Mouse (Mus musculus) gastrocnemius, postnatal 14 days (tissue): ENCODE data around the gene Spsb1. TPM values are rescaled to one million over a fixed set of nuclear protein-coding genes. Genes with fewer than 3 reads are reported as not detected.
A peak's percentile ranks its signal among the peaks of the same experiment; 100 is the strongest.

ENCODE experiments used
- DNase-seq: peaks from one replicate; pipeline ENCODE4 v3.0.0; 2021; ENCODE audit warnings: mixed read lengths
- intact Hi-C: fragments of 180-260 bp; cut with DNase I; formaldehyde crosslinking; loops from one replicate; pipeline ENCODE4 v1.15.1; 2025; ENCODE audit warnings: low total_unique reads
- total RNA-seq, 2 experiments: library from RNA; stranded (reverse); gene quantifications; 2 replicates each; pipeline ENCODE4 v1.2.3; 2021

The Spsb1 gene
- total RNA-seq, 2 experiments from 2014 or later: 12.9 to 20.1 TPM

GRCm38 (mm10) chr4:149988301-149988700 lies 33.5 kb upstream of the Spsb1 start:
- no peak for DNase-seq
- intact Hi-C loops: no loop called here

GRCm38 (mm10) chr4:149986671-149987417 lies 32.0 kb upstream of the Spsb1 start:
- intact Hi-C loops: no loop called here

GRCm38 (mm10) chr4:149983921-149984645 lies 29.2 kb upstream of the Spsb1 start:
- DNase-seq: no peak
- intact Hi-C loops: no loop called here

More at GRCm38 (mm10) chr4:149986671-149987417, 32.0 kb upstream of the Spsb1 start:
- no peak for DNase-seq

DNA sequence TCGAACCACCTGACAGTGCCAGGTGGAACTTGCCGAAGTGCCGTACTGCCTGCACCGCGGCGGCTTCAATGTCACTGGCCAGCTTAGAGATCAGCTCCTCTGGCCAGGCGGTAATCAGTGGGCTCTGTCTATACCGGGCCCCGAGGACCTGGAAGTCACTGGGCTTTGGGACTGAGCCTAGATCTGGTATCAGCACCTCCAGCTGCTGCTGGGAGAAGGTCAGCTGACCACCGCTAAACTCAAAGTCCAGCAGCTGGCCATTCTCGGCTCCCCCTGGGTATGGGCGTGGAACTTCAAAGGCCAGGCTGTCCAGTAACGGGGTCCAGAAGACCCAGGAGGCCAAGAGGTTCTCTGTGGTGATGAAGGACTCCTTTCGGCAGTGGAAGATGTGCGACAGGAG lies 27.3 kb upstream of the Spsb1 start:
- intact Hi-C loops: no loop called here
- no peak for DNase-seq

- intact Hi-C loops: no loop called here
- peak; percentile 64 for DNase-seq
These were observed 25.0 kb upstream of the Spsb1 start for GRCm38 (mm10) chr4:149979819-149980308.

DNA sequence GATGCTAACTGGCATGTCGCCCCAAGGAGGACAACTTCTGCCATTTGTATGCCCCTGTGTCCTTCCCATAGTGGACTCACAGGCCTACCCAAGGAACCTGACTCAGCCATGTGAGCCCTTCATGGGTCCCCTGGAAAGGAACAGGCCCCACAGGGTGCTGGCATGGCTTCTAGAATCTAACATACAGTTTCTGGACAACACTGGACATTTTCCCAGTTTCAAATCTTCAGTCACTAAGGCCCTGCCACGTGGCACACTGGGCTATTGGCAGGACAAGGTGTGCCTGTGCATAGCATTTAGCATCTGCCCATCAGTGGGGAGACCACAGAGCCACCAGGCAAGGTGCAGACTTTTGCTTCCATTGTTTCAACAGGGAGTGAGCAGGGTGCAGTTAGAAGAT lies 24.0 kb upstream of the Spsb1 start:
- intact Hi-C loops: no loop called here
- no peak for DNase-seq

GRCm38 (mm10) chr4:149977801-149978544 lies 23.1 kb upstream of the Spsb1 start:
- DNase-seq: no peak
- intact Hi-C loops: no loop called here

GRCm38 (mm10) chr4:149977181-149977580 lies 22.3 kb upstream of the Spsb1 start:
- intact Hi-C loops: no loop called here

DNA sequence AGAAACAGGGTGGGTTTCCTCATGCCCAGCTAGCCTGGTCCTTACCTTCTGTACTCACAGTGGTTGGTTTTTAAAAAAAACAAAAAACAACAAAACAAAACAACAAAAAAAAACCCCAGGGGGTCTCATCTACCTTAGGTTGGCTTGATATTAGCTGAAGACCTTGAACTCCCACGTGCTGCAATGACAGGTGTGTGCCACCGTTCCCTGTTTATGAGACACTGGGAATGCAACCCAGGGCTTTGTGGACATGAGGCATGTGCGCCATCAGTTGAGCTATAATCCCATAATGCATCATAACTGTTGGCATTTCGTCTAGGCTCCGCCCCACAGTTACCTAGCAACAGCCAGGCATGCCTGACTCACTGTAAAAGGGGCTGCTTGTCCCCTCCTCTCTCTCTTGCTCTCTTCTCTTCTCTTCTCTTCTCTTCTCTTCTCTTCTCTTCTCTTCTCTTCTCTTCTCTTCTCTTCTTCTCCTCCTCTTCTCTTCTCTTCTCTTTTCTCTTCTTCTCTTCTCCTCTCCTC lies 20.9 kb upstream of the Spsb1 start:
- intact Hi-C loops: no loop called here
- DNase-seq: no peak

More at GRCm38 (mm10) chr4:149977181-149977580, 22.3 kb upstream of the Spsb1 start:
- DNase-seq: no peak

DNA sequence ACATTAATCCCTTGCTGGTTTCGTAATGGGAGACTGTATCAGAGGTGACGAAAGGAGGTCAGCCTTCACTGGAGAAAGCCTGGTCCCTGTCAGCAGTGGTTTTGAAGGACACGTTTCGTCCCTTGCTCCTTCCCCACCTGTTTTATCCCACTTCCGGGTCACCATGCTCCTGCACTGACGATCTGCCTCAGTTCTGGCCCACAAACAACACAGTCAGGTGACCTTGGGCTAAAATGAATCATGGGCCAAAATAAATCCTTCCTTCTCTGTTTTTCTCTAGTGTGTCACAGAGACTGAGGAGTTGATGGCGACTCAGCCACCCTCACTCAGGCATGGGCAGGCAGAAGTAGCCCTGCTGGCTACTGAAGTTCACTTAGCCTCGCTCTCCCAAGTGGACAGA lies 20.4 kb upstream of the Spsb1 start:
- no peak for DNase-seq
- intact Hi-C loops: no loop called here

- no peak for DNase-seq
- intact Hi-C loops: no loop called here
These were observed 16.6 kb upstream of the Spsb1 start for GRCm38 (mm10) chr4:149971393-149971792.

GRCm38 (mm10) chr4:149968526-149968925 lies 13.7 kb upstream of the Spsb1 start:
- intact Hi-C loops: loop anchor here (10.0 kb wide), 1 partner anchor 224 kb away; no protein-coding TSS in a partner anchor
- no peak for DNase-seq

- DNase-seq: no peak
- intact Hi-C loops: loop anchor here (10.0 kb wide), 1 partner anchor 222 kb away; no protein-coding TSS in a partner anchor
These were observed 12.1 kb upstream of the Spsb1 start for GRCm38 (mm10) chr4:149966963-149967362.

- peak; percentile 76 for DNase-seq
- intact Hi-C loops: loop anchor here (10.0 kb wide), 1 partner anchor 221 kb away; no protein-coding TSS in a partner anchor
These were observed 11.4 kb upstream of the Spsb1 start for GRCm38 (mm10) chr4:149966252-149966651.

DNA sequence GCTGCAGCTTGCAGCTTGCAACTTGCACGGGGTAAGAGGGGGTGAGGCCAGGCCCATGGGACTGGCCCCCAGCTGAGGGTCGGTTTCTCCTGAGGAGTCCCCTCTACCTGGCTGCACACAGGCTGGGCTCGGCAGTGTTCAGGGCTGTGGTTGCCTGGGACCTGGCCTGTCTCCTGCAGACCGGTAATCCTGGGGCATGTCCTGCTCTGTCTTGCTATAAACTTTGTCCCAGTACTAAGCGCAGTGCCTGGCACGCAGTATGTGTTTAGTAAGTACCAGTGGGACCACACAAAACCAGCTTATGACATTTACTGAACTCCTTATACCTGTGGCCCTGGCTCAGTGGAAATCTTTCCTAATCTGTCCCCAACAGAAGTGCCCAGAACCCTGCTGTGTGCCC lies 10.8 kb upstream of the Spsb1 start:
- intact Hi-C loops: loop anchor here (10.0 kb wide), 1 partner anchor 221 kb away; no protein-coding TSS in a partner anchor

GRCm38 (mm10) chr4:149965242-149965641 lies 10.4 kb upstream of the Spsb1 start:
- intact Hi-C loops: loop anchor here (10.0 kb wide), 1 partner anchor 220 kb away; no protein-coding TSS in a partner anchor

More for the DNA sequence above, 10.8 kb upstream of the Spsb1 start:
- no peak for DNase-seq

GRCm38 (mm10) chr4:149964770-149965169 lies 9.9 kb upstream of the Spsb1 start:
- intact Hi-C loops: loop anchor here (10.0 kb wide), 1 partner anchor 220 kb away; no protein-coding TSS in a partner anchor

More at GRCm38 (mm10) chr4:149965242-149965641, 10.4 kb upstream of the Spsb1 start:
- DNase-seq: no peak

DNA sequence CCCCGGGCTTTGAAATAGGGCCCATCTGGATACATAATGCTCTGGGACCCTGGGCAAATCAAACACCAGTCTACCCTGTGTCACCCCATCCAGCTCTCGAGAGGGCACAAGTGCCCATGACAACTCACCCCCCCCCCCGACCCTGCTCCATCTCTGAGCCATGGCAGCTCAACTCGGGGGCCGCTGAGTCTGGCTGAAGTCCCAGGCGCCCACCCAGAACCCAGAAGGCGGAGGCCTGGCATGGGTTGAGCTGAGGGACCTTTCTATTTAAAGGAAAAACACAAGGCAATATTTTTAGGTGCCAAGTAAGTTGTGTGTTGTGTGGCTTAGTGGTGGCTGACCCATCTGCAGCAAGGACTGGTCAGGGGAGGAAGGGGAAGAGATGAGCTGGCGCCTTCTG lies 9.4 kb upstream of the Spsb1 start:
- DNase-seq: no peak
- intact Hi-C loops: loop anchor here (10.0 kb wide), 1 partner anchor 219 kb away; no protein-coding TSS in a partner anchor

More at GRCm38 (mm10) chr4:149964770-149965169, 9.9 kb upstream of the Spsb1 start:
- no peak for DNase-seq

- intact Hi-C loops: loop anchor here (10.0 kb wide), 1 partner anchor 216 kb away; no protein-coding TSS in a partner anchor
These were observed 5.5 kb upstream of the Spsb1 start for GRCm38 (mm10) chr4:149960391-149960790.

More at GRCm38 (mm10) chr4:149960391-149960790, 5.5 kb upstream of the Spsb1 start:
- no peak for DNase-seq
